Mouse (Mus musculus) C2C12 (cell line): ENCODE data around the gene Ppp2r3a.

Experiments
- CTCF ChIP-seq: IDR thresholded peaks from one replicate; pipeline ENCODE4 v1.5.1; 2011; ENCODE audit not compliant: control insufficient read depth, insufficient read depth, insufficient read length
- MAX ChIP-seq: IDR thresholded peaks from one replicate; pipeline ENCODE4 v1.6.1; 2011; ENCODE audit warnings: mild to moderate bottlenecking, control low read depth
- USF1 ChIP-seq: IDR thresholded peaks from one replicate; pipeline ENCODE4 v1.6.1; 2011; ENCODE audit warnings: low read depth, mild to moderate bottlenecking, control low read depth, moderate library complexity

DNA sequence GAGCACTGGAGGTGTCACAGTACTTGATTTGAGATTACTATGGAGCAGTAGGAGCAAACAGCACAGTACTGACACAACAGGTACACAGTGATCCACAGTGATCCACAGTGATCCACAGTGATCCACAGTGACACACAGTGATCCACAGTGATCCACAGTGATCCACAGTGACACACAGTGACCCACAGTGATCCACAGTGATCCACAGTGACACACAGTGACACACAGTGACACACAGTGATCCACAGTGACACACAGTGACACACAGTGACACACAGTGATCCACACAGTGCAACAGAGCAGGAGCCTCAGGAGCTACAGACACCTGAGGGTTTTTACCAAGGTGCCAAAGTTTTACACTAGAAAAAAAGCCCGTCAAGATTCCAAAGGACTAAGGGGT is 154.1 kb downstream of the Ppp2r3a start:
- no peak for TF ChIP-seq CTCF
- TF ChIP-seq USF1 = no peak
- no peak for TF ChIP-seq MAX
